ENCODE assay signal across 8 mouse cellular contexts in the genomic region with DNA sequence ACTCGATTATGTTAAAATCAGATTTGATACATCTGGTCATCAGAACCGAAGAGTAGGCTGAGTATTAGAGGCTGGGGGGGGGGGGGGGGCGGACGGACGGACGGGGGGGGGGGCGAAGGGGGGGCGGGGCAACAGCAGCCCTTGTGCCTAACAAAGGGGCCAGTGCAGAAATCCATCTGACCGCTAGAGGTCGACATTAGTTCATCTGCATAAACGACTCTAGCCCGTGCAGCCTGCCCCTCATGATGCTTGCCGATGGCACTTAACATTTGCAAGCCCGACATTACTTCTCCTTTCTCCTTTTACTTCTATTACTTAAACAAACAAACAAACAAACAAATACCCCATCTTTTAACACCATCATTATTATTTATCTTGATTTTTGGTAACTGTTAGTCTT. TPM values are rescaled to one million over a fixed set of nuclear protein-coding genes. Genes with fewer than 3 reads are reported as not detected.
DNase-seq lines count a peak whose midpoint lies in the region; ATAC-seq lines count a peak whose summit lies in the region.

No protein-coding gene starts in this region.

- ATAC-seq in intestine, embryonic 16.5 days, result peak; percentile 73
- peak; percentile 87 for ATAC-seq in midbrain, embryonic 12.5 days (ENCODE audit: low FRiP score, low read depth)

- WGBS in intestine, embryonic 16.5 days, result 5% methylated on average over 10 of the region's 14 CpGs
- 10% methylated on average over 8 of the region's 14 CpGs for WGBS in midbrain, embryonic 12.5 days

- no peak overlapping the region for H3K9ac ChIP-seq in intestine, embryonic 16.5 days (ENCODE audit: low read depth, low read length)
- H3K9ac ChIP-seq in midbrain, embryonic 12.5 days (replicated peaks), result no peak overlapping the region

- H3K4me1 ChIP-seq in intestine, embryonic 16.5 days (ENCODE audit: control insufficient read depth, insufficient read depth, low read length), result no peaks in the 10 kb centered on the region
- H3K4me1 ChIP-seq in midbrain, embryonic 12.5 days, result no peaks in the 10 kb centered on the region

- H3K4me3 ChIP-seq in intestine, embryonic 16.5 days (ENCODE audit: low read length), result no peak overlapping the region
- H3K4me3 ChIP-seq in midbrain, embryonic 12.5 days, result no peak overlapping the region

- H3K9me3 ChIP-seq in intestine, embryonic 16.5 days (ENCODE audit: control insufficient read depth, low read length), result no peaks in the 10 kb centered on the region
- H3K9me3 ChIP-seq in midbrain, embryonic 12.5 days, result no peaks in the 10 kb centered on the region

- no peak overlapping the region for H3K27ac ChIP-seq in intestine, embryonic 16.5 days (ENCODE audit: low read length)
- no peak overlapping the region for H3K27ac ChIP-seq in midbrain, embryonic 12.5 days (replicated peaks)

- H3K36me3 ChIP-seq in intestine, embryonic 16.5 days (ENCODE audit: control insufficient read depth, insufficient read depth, low read length), result no peaks in the 10 kb centered on the region
- no peaks in the 10 kb centered on the region for H3K36me3 ChIP-seq in midbrain, embryonic 12.5 days
- H3K36me3 ChIP-seq in splenic B cell, adult 2 months (ENCODE audit: control insufficient read depth, insufficient read depth, low read length, poor library complexity, severe bottlenecking), result no peaks in the 10 kb centered on the region

- H3K4me2 ChIP-seq in intestine, embryonic 16.5 days (ENCODE audit: low read depth, low read length), result peak overlapping the region; percentile 3; the same call in 1 of the 2 replicates
- H3K4me2 ChIP-seq in midbrain, embryonic 12.5 days (replicated peaks), result 0 out of 2 replicates have a peak overlapping the region, but pooled peaks have one; percentile 12

- H3K27me3 ChIP-seq in intestine, embryonic 16.5 days (replicated peaks; ENCODE audit: control insufficient read depth, insufficient read depth, low read length), result no peaks in the 10 kb centered on the region
- peaks cover 3% of the 10 kb centered on the region; the same call in 1 of the 2 replicates for H3K27me3 ChIP-seq in midbrain, embryonic 12.5 days
- H3K27me3 ChIP-seq in splenic B cell, adult 2 months (ENCODE audit: control insufficient read depth, insufficient read depth, low read length, poor library complexity, severe bottlenecking), result no peaks in the 10 kb centered on the region

- intact Hi-C loops in left cerebral cortex, postnatal 25 days (cut with DNase I), result loop anchor here (5.0 kb wide), 1 partner anchor 243 kb away; no protein-coding TSS in a partner anchor

- DNase-seq in ovary, adult 18-20 months (ENCODE audit: low spot score), result peak; percentile 21
- DNase-seq in ovary, postnatal 10 days (ENCODE audit: low spot score), result no peak
- DNase-seq in cerebellum, adult 9-10 months, result peak; percentile 81
- DNase-seq in frontal cortex, postnatal 36 days (ENCODE audit: low spot score in 2 of 2), result peak; percentile 49 to 66
- DNase-seq in left cerebral cortex, postnatal 25 days (ENCODE audit: low spot score in 2 of 2), result peak; percentile 58 to 74
- peak; percentile 77 for DNase-seq in splenic B cell, adult 2 months (ENCODE audit: low read depth, low spot score)

RNA-seq across cellular contexts. Expression of gene Anapc4, which starts 45.0 kb away (rescaled TPM):
- 69.6 and 76.3 TPM in 2 replicates for polyA plus RNA-seq in intestine, embryonic 16.5 days (2015; fragmentation: Nextera tagmentation; extraction: Ambion mirVana)
- 10 to 100 TPM; 64.9 to 65.5 TPM for total RNA-seq in left cerebral cortex, postnatal 25 days (2021)
- 125 TPM in 2 replicates for polyA plus RNA-seq in midbrain, embryonic 12.5 days (2016; fragmentation: Nextera tagmentation; extraction: Ambion mirVana)
